Mouse (Mus musculus): ENCODE data around the gene Mgmt. TPM values are rescaled to one million over a fixed set of nuclear protein-coding genes. Genes with fewer than 3 reads are reported as not detected.

Mgmt gene
- total RNA-seq, 1 experiment from 2014 or later: 6.0 TPM

DNA sequence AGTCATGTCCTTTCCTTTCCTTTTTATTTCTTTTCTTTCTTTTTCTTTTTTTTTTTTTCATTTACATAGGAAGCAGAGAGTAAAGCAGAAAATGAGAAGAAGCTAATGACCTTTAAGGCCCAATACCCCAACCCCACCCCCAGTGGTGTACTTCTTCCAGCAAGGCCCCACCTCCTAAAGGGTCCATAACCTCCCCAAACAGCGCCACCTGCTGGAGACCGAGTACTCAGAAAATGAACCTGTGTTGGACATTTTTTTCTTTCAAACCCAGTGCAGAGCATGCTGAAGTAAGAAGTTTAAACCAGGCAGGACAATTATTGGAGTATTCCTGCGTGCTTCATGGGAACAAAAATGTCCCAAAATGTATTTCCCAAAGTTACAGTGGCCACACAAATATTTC is 166.1 kb downstream of the Mgmt start:
- peak; percentile 53 for DNase-seq

DNA sequence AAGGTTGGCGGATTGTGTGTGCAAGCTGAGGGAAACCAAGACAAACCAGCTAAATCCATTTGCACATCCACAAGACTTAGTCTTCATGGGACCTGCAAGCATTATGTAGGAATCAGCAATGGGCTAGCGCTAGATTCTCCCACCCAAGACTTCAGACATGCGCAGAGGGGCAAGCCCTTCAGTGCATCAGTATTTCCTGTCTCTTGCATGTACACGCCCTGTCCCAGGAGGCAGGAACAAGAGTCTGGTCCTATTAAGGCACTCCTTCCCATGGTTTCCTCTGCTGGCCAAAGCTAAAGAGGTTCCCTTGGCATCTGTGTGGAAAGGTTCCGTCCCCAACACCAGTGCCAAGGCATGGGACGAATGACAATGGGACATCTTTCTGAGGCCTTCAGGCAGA is 166.7 kb downstream of the Mgmt start:
- no peak for DNase-seq

DNA sequence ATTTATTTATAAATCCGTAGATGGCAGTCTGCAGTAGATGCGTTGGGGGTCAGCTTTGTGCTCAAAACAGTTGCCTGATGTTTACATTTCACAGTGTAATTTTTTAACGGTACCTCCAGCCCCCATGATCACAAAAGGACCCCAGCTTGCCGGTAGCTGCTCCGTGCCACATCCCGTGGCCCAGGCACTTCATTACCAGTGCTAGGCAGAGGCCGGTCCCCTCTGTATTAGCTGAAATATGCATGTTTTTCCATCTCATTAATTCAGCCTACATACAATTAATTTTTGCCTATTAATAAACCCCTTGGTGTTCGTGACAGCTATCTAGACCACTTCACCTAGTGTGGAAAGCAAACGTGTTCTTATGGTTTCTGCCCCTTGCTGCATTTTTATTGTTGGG is 169.8 kb downstream of the Mgmt start:
- DNase-seq: no peak

DNA sequence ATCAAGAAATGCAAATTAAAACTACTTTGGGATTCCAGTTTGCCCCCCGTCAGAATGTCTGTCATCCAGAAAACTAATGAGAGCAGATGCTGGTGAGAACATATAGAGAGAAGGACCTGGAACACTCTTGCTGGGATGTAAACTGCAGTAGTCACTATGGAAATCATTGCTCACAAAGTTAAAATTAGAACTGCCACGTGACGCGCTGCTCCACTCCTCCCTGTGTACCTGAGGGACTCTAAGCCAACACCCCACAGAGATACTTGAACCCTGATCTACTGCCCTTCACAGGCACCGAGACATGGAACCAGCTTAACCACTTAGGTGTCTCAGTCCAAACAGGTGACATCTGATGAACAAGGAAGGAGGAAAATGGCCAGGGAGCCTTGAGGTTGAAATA is 171.0 kb downstream of the Mgmt start:
- no peak for DNase-seq

DNA sequence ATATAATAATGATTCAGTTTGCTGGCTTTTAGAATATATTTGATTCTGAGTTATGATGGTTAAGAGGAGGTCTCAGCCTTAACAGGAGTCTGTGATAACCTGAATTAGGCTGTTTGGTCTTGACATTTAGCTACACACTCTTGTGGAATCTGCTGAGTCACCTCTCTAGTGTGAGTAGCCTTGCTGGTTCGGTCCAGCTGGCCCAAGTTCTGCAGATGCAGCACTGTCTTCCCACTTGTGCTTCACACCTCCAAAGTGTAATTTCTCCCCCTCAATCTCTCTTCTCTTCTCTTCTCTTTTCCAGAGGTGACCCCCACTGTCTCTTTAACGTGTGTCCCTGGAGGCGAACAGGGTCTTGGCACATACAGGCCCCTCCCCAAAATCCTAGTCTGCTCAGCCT is 171.8 kb downstream of the Mgmt start:
- DNase-seq: no peak

DNA sequence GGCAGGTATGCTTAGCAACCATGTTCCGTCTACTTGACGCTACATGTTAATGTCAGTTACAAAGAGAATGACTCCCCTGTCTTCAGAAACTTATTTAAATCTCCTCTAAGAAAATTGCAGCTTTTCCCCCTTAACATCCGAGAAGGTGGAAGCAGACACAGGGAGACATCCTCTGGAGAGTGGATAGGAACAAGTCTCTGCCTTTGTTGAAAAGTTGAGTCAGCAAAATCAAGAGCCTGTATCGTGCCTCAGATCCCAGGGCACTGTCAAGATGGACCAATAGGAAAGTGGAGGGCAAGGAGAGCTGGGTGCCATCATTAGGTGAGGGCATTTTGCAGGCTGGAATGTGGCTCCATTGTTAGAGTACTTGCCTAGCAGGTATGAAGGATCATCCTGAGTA is 172.6 kb downstream of the Mgmt start:
- DNase-seq: no peak

DNA sequence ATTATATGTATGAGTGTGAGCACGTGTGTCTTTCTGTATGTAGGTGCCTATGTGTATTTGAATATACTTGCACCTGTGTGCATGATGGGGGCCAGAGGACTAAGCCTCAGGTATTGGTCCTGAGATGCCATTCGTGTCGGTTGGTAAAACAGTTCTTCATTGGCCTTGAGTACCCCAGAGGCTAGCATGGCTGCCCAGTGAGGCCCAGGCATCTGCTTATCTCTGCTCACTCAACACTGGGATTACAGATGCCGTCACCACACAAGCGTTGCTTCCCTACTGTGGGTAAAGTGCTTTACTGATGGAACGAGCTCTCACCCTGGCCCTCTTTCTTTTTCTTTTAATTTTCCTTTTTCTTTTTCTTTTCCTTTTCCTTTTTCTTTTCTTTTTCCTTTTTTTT is 173.3 kb downstream of the Mgmt start:
- no peak for DNase-seq

DNA sequence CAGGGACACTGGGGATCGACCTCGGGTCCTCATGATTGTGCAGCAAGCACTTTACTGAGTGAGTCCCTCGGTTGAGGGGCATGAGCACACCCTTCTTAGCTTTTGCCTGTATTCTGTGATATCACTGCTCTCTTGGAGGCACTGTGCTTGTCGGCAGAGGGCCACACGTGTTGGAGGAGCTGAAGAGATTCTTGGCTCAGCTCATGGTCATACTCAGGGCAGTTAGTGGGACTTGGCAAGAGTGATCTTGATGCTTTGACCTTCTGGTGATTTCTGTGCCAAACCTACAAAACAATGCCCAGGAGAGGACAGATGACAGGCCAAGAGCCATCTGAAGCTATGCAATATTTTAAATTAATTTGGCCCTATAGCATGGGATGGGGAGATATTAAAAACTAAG is 174.4 kb downstream of the Mgmt start:
- peak; percentile 64 for DNase-seq

DNA sequence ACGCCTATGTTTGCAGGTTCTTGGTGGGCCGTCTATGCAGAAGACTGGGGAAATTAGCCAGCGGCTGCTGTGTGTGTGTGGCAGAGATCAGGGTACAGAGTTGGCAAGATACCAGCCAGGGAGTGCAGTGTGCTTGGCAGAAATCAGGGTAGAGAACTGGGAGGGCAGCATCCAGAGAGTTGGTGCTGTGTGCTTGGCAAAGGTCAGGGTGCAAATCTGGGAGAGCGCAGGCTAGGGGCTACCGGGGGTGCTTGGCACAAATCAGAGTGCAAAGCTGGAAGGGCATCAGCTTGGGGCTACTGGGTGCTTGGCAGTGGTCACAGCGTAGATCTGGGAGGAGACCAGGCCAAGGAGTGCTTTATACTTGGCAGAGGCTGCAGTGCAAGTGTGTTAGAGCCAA is 175.4 kb downstream of the Mgmt start:
- DNase-seq: peak; percentile 45

DNA sequence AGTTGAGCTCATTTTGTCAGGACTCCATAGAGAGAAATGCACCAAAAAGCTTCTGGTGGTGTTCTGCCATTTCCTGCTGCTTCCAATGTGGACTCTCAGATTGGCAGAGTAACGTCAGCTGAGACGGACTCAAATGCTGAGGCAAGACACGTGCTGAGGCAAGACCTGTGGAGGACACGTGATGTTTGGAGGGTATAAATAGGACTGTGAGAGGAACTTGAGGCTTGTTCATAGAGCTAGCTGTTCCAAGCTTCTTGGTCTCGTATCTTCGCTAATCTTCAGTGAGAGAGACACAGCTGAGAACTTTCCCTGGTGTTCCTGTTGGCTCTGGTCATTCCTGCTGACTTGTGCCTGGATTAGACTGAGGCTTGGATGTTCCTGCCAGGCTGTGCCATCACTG is 176.9 kb downstream of the Mgmt start:
- no peak for DNase-seq

DNA sequence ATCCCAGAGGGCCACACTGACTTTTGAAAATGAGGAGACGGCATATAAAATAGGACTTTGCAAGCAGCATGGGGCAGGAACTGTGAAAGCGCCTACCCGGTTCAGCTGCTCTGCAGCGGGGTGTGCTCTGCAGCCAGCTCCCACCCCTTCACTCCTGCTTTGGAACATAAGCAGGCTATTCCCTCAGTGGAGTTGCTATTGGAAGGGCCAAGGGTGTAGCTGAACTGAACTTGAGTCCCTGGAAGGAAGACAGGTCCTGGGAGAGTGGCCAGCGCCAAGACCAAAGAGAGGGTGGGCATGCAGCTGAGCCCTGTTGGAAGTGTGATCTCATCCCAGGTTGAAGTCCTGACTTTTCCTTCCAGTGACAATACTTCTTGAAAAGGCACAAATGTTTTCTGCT is 179.5 kb downstream of the Mgmt start:
- DNase-seq: no peak

DNA sequence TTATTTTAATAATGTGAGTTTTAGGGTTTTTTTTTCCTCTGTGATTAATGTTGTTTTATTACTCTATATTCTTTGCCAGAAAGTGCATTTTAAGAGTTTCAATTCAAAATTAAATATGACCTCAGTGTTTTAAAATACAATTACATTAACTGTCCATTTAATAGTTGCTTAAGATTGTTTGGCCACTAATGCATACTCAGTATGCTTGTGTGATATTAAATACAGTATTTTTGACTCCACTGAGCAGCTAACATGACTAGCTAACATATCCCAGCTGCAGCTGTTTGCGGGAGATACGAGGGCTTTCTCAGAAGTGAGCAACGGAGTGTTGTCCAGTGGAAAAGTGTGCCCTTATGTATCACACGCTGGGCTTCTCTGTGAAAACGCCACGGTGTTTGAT is 179.9 kb downstream of the Mgmt start:
- DNase-seq: no peak

DNA sequence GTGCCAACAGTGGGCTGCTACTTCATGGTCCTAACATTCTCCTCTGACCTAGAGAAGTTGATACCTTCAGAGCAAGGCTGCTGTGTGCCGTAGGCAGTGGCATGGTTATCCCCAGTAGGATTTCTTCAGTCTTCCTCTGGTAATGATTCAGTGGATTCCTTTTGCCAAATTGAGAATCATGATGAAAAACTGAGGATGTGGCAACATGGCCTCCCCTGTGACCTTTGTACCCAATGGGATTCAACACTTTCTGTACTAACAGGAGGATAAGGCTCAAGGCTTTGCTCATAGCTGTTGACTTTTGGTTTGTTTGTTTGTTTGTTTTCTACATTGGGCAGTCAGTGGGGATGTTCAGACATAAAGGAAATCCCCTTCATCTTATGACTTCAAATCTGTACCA is 180.9 kb downstream of the Mgmt start:
- peak; percentile 34 for DNase-seq

DNA sequence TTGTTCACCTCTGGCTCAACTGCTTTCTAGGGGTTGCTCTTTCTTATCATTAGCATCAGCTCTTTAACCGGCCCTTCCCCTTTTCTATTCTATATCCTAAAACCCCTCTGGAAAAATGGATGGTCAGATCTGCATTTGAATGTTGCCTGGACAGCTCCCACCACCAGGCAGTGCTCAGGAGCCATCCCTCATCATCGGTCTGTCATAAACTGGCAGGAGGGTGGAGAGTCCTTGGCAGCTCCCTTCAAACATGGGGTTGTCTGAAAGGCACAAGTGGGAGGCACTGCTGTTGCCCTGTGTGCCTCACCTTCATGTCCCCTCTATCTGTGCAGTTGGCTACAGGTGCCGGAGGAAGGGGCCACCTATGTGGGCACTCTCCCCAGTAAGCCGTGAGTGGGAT is 185.8 kb downstream of the Mgmt start:
- no peak for DNase-seq

DNA sequence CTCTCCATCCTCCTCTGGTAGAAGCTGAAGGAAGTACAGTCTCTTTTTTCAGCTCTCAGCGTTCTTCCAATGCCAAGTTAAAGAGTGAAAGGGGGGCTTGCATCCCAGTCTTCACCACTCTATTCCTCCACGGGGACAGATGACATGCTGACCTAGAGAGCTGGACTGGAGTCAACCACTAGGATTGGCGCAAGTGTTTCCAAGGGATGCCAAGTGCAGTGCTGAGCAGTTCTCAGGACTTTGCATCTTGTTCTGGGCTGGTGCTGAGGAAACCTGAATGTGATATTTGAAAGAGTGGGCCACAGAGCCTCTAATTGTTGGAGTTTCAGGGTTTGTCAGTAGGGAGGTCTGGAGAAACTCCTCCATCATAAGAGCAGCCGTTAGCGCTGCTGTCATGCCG is 187.8 kb downstream of the Mgmt start:
- no peak for DNase-seq

DNA sequence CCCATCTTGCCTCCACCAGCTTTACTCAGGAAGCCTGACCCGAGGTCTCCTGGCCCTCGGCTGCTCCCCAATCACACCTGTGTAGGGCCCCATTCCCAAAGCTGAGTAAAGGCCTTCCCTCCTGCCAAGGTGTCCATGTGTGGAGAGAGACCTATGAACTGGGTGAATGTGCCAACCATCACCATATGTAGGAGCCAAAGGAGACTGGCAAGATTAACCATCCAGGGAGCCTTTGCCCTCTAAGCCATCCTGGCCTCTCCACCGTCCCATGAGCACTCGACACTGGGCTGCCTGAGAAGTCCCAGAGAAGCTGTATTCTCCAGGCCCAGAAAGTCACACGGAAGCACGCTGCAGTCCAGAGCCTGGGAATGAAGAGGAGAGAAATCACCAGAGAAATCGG is 190.2 kb downstream of the Mgmt start:
- DNase-seq: no peak

DNA sequence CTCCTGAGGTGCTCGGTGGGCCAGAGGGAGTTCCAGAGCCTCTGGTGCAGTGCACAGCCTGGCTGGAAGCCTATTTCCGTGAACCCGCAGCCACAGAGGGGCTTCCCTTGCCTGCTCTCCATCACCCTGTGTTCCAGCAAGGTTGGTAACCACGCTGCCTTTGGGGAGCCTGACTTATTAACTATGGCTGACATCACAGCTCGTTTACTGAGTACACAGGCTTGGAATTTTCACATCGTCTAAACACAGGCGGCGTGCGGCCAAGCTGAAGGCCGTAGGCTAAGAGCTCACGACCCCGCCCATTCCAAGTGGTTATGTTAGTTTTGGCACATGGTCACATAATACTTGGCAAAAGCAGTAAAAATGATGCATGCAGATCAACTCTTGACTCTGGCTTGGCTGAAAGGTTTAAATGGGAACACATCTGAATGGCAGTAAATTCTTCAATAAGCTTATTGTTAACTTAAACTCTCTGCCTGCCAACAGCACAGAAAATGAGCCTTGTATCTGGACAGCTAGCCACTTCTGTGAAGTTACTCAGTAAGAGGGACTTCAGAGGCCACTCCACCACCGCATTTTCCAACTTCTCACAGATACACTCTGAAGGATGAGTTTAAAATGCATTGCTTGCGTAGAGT is 191.7 kb downstream of the Mgmt start:
- peak; percentile 85 for DNase-seq

DNA sequence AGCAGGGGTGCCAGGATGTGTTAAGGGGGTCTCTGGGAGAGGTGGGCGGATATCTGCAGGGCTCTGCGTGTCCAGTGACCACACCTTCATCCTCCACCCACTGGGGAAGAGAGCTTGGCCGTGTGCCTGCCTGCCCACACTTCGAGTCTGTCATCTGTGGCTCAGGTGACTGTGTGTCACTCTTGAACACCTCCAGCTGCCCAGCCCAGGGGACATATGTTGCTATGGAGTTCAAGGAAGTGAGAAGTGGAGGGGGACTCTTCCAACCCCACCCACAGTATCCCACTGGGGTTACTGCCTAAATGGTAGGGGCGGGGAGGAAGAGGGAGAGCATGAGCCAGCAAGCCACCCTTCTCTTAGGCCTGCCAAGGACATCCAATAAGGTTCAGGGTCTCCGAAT is 192.7 kb downstream of the Mgmt start:
- no peak for DNase-seq

DNA sequence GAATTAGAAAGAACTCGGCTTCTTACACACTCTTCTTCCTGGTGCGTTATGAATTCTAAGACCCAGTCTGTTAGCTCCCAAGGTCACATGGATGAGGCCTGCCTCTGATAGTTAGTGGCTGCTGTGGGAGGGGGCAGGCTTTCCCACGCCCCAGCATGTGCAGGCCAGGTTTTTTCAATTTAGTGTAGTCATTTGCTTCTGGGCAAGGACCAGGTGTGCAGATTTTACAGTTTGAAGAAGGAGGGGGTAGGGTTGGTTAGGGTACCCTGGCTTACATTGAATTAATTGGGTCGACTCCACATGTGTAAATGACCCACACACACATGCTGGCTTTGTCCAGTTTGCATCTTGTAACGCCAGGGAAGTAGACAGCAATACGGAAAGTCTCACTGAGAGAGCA is 193.7 kb downstream of the Mgmt start:
- no peak for DNase-seq

DNA sequence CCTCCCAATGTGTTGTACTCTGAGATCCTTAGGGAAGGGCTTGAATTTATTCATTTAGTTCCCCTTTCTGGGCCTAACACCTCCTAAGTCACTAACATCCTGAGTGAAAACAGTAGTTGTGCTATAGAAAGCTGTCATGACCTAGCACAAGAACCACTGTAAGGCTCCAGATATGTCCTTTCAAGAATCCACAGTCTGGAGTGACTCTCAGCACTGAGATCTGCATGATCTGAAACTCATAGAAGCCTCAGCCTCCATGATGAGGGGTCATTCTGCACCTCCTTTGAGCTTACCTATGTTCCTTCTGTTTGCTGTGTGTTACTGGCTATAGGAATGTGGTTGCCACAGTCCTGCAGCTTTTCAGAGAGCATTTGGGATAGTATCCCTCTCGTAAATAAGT is 200.1 kb downstream of the Mgmt start:
- no peak for DNase-seq

DNA sequence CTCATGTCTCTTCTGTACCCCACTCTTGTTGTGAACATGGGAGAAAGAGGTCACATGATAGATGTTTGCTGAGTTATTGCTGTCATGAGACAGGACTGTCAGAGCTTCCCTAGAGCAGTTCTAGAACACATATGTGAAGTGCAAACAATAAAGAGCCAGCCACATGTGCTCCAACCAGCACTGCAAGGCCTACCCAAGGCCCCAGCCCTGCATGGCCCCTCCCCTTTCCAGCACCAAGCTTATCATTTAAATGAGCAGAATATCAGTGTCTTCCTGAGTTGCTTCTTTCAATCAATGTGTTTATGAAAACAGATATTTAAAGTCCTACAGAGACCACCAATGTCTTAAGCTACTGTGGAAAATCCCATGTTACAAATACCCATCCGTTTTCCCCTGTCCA is 201.3 kb downstream of the Mgmt start:
- DNase-seq: no peak

DNA sequence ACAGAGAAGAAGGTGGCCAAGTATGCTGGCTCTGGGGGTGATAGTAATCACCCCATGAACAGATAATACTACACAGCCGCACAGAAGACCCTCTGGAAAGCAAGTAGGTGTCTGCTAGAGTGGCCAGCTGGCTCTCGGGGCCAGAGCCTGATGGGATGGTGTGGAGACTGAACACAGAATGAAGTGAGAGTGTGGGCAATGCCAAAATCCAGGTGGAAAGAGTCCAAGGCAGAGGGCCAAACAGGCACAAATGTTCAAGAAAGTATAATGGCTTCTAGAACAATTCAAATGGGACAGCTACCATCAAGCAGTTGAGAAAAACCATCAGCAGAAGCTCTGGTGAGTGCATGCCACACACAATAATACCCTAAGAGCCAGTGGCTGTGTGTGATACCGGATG is 205.4 kb downstream of the Mgmt start:
- no peak for DNase-seq

DNA sequence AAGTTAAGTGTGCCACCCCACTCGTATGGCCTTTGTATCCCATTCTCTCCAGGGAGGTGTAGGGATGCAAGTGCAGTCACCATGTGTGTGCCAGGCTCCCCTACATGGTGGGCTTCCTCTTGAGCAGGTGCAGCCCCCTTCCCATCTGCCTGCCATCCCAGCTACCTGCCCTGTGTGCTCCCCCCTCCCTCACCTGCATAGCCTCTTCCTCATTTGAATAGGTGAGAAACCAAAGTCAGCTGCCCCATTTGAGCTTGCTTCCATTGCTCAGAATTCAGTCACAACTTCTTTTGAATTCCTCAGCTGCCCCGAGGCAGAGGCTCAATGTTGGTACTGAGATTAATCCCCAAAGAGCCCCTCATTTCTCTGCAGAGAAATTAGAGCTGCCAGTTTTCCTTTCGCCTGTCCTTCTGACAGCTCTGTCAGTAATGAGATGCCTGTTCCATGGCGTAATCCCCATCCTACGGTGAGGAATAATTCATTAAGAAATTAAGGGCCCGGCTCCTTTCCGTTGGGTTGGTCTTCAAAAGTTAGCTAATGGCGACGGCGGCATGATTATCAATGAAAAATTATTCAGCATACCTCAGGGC is 208.3 kb downstream of the Mgmt start:
- no peak for DNase-seq

DNA sequence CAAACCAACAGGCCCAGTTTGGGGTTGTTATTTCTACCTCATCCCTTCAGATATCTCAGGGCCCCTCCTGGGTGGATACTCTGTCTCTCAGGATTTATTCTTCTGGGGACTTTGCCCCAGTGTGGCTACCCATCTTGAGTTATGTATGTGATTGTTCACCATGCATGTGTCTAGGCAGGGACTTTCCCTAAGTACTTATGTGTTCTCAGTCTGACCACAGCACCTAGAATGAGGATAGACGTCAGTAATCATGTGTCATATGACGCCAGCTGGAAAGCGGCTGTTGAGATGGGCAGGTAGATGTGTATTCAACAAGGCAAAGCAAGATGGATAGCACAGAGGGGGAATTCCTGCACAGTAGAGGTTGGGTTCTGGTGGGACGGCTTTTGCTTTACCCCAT is 217.7 kb downstream of the Mgmt start:
- no peak for DNase-seq

DNA sequence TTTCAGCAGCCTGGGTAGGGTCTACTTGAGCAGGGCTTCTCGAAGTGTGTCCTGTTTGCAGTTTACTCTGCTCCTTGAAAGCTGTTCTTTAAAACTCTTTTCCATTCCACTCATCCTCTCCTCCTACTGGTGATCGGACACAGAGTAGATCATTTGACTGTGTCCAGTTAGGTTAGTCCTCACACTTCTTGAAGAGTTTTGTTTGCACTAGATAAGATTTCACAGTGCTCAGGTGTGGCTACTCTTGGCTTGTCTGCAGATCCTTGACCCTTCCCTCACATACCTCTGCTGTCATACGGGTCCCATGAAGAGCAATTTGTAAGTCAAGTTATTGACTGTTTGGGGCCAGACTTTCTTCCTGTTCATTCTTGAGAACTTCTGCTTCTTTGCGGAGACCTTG is 221.8 kb downstream of the Mgmt start:
- no peak for DNase-seq
